Mouse (Mus musculus) B cell, adult 2 months (primary cell): ENCODE data around the gene Rbms1.

Experiments used
- DNase-seq, 2 experiments: peaks; one replicate each; pipeline ENCODE4 v3.0.0; 2022

Gene Rbms1

DNA sequence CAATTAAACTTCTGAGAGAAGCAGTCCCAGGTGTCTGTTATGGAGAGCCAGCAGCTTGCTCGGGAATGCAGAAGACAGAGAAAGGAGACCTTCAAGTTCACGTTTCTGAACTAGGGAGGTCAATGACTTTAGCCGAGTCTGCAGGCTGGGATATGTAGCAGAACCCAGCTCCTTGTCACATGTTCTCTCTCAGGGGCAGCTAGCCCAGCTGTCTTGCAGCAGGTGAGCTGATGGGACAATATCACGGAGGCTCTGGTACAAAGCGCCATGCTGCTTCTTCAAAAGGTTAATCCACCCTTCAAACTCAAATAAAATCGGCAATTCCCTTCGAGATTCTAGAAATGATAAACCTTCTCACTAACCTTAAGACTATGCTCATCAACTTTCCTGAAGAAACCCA lies 158.2 kb downstream of the Rbms1 start:
- DNase-seq = no peak

DNA sequence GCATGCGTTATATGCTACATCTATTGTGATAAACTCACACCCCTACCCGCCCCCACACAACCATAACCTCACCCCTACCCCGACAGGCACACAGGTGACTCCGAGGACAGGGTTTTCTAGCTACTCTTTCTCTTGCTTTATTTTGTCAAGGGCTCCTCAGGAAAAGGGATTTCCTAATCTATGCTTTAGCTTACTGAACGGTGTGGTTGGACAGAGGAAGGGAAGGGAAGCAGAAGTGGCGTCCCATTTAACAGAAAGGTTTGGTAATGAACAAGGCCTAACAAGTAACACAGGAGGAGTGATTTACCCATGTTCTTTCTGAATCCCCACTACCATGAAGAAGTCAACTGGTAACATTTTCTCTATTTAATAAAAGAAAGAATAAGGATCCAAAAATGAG lies 159.6 kb downstream of the Rbms1 start:
- no peak for DNase-seq

DNA sequence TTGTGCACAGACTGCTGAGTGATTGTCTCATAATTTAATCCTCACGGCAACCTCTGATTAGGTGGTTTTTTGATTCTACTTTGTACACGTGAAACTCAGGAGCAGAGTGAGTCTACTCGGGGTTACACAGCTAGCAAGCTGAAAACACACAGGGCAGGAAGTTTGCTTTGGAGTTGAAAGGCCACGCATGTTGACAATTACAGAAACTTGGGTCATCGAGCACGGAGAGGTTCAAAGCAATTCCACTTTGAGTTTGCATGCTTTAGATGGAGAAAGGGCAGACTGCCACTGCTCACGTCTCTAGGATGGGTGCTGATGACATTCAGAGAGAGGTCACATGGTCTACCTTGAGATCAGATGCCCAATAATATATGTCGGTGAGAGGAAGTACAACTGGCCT lies 160.2 kb downstream of the Rbms1 start:
- DNase-seq = no peak

- no peak for DNase-seq
Observed at GRCm38 (mm10) chr2:60802191-60802590, 160.8 kb downstream of the Rbms1 start.

- DNase-seq = no peak
Observed at GRCm38 (mm10) chr2:60801571-60802155, 161.3 kb downstream of the Rbms1 start.

DNA sequence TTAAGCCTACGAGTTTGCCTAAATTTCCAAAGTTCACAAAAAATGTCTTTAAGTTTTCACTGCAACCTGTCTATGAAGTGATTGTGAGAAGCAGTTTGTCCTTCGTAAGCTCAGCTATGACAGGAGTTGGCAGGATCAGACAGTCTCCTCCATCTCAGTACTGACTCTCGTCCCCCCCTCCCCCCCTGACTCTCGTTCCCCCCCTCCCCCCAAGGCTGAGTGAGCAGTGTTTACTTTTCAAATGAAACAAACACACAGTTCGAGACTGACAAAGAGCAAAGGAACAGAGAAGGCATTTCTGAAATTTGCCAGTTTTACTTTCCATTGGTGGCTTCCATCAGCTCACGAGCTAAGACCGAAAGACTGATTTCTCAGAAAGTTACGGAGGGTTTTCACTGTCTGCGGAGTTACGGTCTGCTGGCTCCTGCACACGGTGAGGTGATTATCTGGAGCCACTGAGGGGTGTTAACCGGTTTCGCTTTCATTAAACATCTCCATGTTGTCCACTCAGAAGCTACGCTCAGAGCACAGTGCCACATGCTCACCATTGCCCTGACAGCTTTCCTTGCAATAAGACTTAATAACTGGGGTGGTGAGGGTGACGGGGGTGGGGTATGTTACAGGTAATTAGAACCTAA lies 162.0 kb downstream of the Rbms1 start:
- peak; percentile 8 to 12 for DNase-seq

- no peak for DNase-seq
Observed at GRCm38 (mm10) chr2:60799816-60800215, 163.2 kb downstream of the Rbms1 start.

DNA sequence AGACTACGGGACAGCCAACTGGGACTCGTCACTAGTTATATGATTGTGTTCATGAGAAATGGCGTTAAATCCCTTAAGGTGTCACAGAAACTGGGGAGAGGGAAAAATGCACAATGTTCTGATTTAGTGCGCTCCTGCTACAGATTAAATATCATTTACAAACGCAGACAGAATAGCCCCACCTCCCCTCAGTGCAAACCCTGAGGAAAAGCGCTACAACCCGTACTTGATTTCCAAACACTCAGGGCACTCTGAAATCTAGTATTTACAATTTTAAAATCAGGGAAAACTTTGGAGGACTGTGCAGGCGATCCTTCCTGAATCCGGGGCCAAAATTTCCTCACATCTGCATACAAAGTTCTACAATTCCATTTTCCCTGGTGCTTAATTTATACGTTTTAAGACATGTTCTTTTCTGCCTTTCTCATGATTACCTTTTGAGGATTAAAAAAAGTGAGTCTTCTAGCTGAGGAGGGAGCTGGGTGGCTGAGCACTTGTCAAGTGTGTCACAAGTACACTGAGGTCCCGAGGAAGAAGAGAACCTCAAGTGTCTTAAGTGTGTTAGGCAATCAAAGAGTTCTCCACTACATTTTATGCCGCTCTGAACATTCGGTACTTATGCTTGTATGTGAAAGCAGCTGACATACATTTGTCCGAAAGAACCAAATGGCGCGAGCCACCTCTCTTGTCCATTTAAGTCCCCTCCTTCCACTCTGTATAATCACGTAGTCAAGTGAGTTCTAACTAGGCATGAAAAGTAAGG lies 164.0 kb downstream of the Rbms1 start:
- no peak for DNase-seq

GRCm38 (mm10) chr2:60796969-60797669 lies 165.9 kb downstream of the Rbms1 start:
- DNase-seq = no peak

- DNase-seq = no peak
Observed at GRCm38 (mm10) chr2:60796616-60796968, 166.4 kb downstream of the Rbms1 start.

DNA sequence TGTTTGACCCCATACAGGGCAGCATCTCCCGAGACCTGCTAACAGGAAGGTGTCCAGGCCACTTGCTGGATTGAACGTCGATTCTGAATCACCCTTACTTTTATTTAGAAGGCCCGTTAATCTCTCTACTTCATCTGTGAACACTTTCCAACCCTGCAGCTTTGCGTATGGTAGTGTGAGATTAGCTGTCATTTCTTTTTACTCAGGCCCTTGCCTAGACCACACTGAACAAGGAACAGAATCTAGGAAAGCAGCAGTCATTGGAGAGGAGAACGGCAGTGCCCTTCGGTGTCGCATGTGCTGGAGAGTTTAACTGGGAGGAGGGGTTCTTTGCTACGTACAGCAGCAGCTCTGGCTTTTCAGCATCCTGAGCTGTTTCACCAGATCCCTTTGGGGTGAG lies 167.1 kb downstream of the Rbms1 start:
- DNase-seq = no peak

DNA sequence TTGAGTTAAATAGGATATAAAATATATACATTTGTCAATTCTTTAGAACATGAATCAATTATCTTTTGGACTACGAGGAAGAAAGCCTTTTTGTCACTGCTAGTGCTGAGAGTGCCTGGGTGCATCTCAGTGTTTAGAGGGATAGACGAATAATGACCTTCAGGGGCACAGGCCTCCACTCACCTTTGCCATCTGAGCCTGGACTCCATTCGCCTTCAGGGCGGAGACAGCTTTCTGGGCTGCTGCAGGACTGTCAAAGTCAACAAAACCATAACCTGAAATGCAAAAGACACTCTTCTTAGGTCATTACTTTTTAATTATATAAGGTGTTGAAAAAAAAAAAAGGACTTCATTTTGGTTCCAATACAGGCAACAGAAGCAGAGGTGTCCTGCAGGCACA lies 170.5 kb downstream of the Rbms1 start:
- DNase-seq = no peak

DNA sequence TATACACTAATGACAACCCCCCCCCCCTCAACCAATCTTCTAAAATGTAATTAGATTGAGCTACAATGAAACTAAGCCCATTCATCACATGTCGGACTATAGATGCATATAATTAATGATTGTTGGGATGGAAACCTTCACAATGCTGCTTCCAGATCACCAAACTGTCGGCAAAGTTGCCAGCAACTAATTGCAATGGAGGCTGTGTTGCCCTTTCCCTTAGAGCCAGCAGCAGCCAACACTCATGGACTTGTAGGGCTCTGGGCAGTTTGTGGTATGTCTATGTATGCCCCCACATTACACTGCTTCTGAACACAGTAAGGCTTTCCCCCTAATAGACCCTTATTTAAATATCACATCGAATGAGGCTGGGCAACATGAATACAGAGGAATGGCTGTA lies 173.9 kb downstream of the Rbms1 start:
- DNase-seq = no peak

- DNase-seq = no peak
Observed at GRCm38 (mm10) chr2:60788173-60788908, 174.7 kb downstream of the Rbms1 start.

DNA sequence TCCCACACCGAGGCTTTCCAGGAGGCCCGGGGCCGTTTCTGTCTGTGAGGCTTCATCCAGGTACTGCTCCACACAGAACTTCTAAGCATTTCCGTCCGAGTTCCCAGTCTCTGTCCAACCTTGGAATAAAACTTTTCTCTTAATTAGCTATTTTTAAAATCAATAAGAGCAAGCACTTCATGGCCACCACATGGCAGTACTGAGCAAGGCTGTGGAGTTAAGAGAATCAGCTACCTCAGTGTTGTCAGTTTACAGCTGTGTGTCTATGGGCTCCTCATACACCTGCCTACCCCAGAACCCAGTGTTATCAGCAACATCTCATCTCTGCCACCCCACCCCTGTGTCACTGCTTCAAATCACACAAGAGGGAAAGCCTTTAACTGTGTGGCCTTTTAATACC lies 175.9 kb downstream of the Rbms1 start:
- no peak for DNase-seq

DNA sequence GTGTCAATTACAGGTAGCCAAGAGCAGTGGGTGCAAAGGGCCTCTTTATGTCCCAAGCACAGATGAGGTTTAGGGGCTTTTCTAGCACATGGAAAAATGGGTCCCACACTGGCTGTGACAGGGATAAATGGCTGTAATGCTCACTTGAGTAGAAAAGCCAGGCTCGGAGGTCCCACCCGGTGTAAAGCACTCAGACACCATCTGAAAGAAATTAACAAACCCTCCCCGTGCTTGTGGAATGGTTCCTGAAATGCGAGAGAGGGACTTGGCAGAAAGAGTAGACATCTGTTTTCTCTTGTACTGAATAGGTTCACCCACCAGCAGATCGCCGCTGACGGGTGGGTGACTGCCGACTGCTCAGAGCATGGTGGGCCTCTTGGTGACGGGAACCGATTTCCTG lies 176.7 kb downstream of the Rbms1 start:
- no peak for DNase-seq

DNA sequence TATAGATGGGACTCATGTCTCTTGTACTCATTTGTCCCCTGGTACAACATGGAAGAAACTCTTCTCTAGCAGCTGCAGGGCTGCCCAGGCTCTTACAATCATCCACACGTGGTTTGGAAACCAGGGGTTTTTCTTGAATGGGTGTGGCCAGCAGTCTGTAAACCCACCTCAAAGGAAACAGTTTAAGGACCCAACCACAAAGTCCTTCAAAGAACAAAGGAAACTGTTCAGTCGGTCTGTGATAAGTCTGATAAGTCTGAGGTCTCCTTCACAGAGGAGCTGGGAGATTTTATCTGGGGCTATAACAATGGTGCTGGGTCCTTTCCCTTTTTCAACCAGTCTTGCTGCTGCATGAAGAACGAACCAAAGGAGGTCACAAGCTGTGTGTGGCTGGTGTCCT lies 188.5 kb downstream of the Rbms1 start:
- DNase-seq = no peak

- DNase-seq = no peak
Observed at GRCm38 (mm10) chr2:60773592-60773991, 189.4 kb downstream of the Rbms1 start.

GRCm38 (mm10) chr2:60766420-60766819 lies 196.6 kb downstream of the Rbms1 start:
- no peak for DNase-seq

- no peak for DNase-seq
Observed at GRCm38 (mm10) chr2:60756218-60756617, 206.8 kb downstream of the Rbms1 start.

DNA sequence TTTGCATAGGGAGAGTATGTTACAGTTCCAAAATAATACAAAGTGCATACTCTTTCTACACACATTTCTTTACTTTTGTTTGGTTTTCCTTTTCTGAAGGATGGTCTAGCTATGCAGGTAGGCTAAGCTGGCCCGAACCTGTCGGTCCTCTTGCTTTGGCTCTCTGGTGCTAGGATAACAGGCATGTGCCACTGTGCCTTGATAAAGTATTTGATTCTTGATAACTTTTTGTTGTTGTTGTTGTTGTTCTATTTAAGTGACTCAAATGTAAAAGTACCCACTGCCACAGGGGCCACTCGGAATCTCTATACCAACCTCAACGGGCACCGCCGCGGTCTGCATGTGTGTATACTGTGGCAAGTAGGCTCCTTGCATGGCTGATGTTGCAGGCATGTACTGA lies 207.9 kb downstream of the Rbms1 start:
- no peak for DNase-seq

DNA sequence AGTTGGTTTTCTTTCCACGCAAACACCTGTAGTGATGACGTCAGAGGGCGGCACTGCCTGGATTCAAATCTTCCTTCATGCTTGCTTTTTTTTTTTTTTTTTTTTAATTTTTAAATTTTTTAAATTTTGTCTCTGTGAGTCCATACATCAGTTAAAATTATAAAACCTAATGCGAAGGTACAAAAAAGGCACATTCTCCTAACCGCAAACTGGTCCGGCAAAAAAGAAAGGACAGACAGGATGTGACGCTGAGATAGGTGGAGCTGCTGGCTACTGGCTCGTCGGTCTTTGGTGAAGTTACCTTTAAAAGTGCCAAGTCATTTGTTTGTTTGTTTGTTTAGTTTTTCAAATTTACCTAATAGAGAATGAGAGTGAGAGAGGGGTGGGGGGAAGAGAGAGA lies 211.7 kb downstream of the Rbms1 start:
- DNase-seq = no peak

GRCm38 (mm10) chr2:60750591-60750990 lies 212.4 kb downstream of the Rbms1 start:
- no peak for DNase-seq
